Mouse (Mus musculus) urinary bladder, postnatal 10 days (tissue): ENCODE data around the gene Unc5b.
"Not testable (repeated sequence)": the region's sequence is repeated elsewhere in the genome, so short reads cannot be mapped to it uniquely, and the experiment has no call there.

Experiments
- DNase-seq: peaks from one replicate; pipeline ENCODE4 v3.0.0; 2022; ENCODE audit warnings: low spot score

Gene Unc5b

DNA sequence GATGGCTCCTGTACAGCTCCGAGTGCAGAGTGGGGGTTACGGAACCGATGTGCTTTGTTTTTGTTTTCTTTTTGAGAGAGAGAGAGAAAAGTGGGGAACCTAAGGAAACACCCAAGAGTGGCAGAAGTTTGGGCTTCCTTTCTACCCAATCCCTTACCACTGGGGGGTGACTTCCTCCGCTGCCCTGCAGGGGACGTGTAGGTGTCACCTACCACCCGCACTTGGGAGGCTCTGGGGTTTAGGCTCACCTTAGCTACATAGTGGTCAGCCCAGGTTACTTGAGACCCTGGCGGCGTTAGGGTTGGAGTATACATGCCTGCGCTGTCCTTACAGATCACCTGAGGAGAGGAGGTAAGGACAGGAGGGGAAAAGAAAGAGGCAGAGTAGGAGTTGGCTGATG lies 78.1 kb downstream of the Unc5b start:
- no peak for DNase-seq

DNA sequence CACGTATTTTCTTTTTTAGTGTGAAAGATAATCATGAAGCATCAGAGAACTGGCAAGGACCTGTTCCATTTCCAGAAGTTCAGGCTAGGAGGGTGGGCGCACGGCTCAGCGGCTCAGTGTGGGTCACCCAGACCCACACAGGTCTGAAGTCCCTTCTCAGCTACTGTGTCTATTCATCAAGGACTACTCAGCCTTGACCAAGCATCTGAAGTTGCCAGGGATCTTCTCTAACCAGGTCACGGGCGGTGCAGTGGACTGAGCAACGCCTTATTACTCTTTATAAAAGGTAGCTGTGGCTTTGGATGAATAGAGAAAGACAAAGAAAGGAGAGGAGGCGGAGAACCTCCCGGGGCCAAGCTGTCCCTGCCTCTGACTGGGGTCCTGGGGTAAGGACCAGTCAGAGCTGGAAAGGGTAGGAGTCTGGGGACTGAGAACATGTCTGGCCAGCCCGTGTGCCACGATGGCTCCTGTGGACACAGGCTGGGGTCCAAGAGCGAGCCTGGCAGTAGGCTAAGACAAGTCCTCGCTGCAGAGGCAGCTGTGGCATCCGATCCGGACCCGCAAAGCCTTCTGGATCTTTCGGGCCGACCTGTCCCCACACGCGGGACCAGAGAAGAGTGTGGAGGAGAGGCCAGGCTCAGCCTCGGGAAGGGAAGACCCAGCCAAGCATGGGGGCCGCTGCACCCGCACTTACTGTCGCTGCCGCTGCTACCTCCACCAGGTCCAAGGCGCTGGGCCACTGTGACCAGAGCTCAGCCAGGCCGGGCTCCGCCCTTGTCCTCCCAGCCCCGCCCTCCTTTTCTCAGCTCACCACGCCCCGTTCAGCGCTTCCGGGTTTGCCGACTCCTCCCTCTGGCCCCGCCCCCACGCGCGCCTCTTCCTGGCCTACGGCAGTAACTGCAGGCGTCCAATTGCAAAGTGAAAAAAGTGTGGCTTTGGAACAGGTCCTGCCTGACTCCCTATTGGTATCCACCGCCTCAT lies 79.1 kb downstream of the Unc5b start, which contains the start of gene Slc29a3:
Gene Slc29a3, minus strand, starts transcription at position 755 of the 981 bp plus-strand sequence.
- peak; percentile 90 for DNase-seq

DNA sequence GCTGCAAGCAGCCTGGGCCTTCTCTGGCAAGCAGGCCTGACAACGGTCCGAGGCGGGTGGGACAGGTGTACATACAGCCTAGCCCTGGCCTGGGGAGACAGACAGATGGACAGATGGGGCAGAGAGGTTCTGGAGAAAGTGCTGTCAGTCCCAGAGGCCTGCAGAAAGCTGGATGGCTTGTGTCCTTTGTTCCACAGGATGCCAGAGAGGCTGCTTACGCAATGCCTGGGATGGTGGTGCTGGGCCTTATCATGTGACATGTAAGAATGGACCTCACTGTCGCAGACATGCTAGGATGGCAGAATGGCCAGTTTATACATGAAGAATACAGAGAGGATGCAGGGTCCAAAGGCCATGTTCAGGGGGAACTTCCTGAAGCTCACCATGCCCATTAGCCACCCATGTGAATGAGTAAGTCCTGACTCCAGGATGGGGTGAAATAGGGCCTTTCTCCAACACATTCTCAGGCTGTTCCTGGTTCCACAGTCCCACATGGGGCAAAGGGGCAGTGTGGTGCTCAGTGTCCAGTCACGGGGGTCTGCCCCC lies 83.6 kb downstream of the Unc5b start:
- no peak for DNase-seq

DNA sequence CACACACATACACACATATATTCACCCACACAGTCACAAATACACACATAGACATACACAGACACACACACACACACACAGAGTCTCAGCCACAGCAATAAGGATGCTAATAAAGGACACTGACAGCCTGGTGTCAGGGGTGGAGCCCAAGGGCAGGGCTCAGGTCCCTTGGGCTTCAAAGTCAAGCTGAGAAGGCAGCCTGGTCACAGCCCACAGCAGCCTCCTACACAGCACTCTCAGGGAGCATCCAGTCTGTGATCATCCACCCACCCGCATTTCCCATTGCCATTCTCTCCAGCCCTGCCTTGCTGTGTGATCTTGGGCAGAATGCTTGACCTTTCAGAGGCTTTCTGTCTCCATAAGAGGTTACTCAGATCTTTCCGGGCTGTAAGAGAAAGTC lies 84.9 kb downstream of the Unc5b start:
- no peak for DNase-seq

DNA sequence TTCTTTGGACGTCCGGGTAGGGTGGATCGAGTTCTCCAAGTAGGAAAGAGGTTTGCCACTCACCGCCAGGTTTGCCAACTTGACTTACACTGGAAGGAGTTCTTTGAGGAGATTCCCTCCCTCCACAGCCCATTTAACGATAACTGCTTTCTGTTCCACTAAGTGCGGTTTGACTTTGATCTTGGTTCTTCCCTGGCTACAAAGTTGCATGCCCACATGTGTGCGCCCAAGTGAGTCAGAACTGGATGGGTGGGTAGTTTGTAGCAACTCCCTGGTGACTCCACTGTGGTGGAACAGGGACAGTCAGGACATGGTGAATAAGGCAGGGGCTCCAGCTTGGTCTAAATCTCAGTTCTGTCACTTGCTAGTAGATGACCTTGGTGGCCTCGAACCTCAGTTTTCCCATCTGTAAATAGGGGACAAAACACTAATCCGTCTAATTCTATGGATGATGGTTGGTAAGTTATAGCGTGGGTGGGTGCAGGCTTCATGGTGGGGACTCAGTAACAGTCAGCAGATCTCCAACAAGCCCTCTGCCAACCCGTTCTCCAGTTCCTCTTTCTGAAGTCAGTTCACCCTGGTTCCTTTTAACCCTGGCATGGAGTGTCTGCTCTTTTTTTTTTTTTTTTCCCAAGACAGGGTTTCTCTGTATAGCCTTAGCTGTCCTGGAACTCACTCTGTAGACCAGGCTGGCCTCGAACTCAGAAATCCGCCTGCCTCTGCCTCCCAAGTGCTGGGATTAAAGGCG lies 86.7 kb downstream of the Unc5b start:
- no peak for DNase-seq

DNA sequence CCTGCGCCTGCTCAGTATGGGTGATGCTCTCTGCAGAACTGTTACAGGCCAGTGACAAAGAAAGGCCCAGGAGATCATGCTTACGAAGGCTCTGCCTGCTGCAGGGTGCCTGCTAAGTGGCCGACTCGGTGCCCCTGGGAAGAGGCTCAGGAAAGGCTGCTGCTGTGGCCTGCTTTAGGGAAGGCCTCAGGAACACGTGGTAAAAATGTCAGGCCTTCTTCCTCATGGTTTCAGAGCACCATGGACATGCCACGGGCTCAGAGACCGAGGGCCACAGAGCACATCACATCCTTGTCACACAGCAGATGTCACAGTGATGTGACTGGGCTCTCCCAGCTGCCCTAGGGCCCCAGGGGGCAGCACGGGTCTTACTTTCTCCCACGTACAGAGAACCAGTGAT lies 87.7 kb downstream of the Unc5b start:
- no peak for DNase-seq

DNA sequence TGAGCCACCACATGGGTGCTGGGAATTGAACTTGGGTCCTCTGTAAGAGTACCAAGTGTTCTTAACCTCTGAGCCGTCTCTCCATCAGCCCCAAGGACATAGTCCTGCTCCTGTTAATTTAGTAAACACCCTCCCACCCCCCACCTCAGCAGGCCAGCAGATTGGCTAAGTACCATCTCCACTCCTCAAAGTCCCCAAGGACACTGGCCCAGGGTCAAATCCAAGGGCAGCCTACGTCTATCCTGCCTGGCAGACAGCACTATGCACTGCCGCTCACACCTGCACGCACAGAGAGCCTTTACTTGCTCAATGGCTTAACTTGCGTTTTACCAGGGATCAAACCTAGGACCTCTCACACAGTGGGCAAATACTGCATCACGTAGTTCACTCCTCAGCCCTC lies 88.4 kb downstream of the Unc5b start:
- no peak for DNase-seq

DNA sequence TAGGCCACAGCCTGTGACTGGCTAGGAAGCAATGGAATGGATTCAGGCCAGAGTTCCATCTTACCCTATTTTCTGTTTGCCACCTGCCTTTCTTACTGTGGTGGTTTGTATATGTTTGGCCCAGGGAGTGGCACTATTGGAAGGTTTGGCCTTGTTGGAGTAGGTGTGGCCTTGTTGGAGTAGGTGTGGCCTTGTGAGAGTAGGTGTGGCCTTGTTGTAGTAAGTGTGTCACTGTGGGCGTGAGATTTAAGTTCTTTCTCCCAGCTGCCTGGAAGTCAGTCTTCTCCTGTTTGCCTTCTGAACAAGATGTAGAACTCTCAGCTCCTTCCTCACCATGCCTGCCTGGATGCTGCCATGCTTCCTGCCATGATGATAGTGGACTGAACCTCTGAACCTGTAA lies 89.1 kb downstream of the Unc5b start:
- not testable (repeated sequence) for DNase-seq

DNA sequence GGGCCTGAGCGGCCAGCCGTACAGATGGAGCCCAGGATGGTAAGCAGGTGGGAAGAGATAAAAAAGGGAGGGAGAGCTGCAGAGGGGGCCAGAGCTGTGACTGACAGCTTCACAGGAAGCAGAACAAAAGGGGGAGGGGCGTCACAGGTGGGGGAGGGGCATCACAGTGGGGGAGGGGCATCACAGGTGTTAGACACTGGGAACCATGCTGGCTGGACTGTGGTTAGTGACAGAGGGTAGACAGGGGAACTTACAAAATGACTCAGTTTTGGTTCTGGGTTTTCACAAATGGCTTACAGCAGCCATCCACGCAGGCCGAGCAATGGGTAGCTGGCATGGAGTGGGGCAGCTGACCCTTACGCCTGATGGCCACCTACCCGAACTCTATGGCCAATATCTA lies 89.9 kb downstream of the Unc5b start:
- DNase-seq = no peak

DNA sequence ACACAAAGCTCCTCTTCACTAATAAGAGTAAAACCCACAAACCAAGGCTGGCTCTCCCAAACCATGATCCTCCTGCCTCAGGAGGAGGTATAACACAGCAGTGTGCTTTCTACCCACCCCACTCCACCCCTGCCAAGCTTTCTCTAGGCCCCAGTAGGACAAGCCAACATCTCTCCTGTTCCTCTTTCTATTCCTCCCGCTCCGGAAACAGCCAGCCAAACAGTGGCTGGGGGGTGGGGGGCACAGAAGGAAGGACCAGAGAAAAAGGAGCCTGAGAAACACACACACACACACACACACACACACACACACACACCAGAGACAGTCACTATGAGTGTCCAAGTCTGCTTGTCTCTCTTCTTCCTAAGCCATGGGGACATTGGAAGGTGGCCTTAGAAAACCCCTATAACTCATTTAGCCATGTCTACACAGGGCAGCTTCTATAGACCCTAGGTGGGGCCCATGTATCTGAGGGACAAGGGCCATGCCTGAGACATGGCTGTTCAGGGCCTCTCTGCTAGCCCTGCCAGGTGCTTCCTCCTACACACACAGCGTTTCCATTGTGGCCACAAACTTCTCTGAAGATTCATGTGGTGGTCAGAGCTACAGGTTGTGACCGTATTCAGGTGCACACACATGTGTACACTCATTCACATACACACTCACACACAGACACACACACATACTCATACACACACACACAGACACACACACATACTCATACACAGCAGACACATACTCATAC lies 91.6 kb downstream of the Unc5b start:
- no peak for DNase-seq

DNA sequence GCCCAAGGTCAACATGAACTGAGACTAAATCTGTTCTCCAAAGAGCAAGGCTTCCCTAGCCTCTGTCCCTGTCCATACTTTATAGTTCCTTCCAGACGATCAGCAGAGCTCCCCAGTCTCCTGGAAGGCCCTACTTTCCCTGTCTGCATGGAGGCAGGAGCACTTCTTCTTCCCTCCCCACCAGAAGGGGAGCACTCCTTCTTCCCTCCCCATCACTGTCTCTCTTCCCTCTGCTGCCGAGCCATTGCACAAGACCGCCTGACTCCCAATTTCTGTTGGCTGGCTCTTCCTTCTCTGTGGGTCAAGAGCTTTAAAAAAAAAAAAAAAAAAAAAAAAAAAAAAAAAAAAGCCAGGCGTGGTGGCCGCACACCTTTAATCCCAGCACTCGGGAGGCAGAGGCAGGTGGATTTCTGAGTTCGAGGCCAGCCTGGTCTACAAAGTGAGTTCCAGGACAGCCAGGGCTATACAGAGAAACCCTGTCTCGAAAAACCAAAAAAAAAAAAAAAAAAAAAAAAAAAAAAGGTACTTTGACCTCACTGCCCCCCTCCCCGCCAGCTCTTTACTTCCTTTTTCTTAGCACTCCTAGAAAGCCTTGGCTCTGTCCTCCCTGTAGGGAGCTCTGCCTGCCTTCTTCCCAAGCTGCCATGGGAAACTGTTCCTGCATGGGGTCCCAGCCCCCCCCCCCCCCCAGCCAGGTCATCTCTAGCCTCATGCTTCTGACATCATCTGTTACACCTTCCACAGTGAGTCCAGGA lies 93.3 kb downstream of the Unc5b start:
- DNase-seq = no peak

DNA sequence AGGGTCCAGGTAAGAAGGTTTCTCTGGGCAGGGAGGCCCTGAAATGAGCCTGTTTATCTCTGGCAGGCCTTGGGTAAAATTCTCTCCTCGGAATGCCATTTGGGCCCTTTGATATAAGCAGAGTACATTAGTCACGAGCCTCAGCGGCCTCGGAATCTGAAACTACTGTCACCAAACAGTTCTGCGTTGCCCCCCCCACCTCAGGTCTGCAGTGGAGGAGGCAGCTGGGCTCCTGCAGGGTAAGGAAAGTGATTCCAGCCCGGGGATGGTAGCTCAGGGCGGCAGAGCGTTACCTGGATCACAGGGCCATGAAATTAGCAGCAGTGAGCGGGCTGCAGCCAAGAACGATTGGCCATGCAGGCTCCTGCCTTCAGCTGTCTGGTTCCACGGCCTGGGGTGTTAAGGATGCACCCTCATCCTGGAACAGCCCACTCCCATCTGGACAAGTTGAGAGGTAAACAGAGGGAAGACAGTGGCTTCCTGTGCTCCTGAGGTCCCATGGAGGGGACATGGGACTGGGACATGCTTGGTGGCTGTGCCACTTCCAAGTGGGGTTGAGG lies 94.1 kb downstream of the Unc5b start:
- no peak for DNase-seq

DNA sequence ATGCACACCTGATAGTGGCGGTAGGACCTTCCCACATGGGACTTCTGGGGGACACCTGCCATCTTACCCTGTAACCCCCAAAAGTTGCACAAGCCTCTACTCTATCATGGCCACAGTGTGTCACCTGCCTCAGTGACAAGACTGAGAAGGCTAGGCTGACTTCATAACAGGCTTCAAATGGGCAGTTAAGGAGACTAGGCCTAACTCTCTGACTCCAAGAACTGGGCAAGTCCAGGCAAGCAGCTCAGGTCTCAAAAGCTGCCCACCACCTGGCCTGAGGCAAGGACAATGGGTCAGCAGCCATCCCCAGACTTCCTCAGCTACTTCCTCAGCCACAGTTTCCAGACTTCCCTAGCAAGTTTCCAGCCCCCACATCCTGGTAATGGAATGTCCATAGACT lies 95.6 kb downstream of the Unc5b start:
- DNase-seq = no peak

DNA sequence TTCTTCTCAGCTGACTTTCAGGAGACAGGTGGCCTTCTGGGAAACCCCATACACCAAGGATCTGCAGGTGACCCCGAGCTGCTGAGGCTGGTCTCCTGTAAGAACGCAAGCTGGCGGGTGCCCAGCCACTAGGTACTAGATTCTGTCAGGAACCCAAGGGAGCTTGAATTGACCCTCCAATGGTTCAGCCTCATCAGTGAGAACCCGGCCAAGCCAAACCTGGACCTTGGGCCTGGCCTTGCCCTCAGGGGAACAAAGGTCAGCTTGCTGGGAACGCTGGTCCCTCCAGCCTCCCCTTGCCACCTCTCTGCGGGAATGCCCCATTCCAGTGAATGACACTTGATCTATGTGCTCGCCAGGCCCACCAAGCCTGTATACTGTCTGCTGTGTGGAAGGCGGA lies 97.9 kb downstream of the Unc5b start:
- no peak for DNase-seq

DNA sequence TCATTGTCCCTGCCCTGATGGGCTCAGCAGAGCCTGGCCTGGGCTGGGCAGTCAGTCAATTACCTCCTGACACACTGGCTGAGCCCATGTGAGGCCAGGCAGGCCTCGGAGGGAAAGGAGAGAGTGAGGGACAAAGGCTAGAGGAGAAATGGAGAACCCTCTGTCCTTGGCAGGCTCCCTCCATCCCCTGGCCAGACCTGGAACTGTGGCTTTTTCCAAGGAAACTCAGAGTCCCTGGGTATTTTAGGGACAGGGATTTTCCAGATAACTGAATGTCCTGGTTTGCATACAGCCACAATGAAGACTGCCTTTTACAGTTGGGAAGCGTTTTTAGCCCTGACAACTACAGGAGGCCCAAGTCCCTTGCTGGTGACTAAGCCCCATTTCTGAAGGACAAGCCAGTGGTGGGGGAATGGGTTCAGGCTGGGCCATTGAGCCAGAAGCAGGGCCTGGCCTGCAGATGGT lies 99.0 kb downstream of the Unc5b start:
- DNase-seq = no peak

DNA sequence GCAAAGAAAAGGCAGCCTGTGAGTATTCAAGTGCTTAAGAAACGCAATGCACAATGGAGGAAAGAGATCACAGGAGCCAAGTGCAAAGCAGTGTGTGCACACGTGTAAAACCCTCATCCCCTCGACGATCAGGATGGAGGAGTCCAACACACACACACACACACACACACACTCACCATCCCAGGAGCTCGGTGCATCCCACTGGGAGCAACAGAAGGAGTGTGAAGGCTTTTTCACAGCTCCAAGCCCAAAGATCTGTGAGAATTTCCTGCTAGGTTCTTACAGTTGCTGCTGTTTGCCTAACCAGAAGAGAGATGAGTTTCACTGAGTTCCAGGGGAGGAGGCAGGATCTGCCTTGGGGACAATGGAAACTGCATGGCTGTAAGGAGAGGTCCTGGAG lies 99.6 kb downstream of the Unc5b start:
- DNase-seq = no peak

DNA sequence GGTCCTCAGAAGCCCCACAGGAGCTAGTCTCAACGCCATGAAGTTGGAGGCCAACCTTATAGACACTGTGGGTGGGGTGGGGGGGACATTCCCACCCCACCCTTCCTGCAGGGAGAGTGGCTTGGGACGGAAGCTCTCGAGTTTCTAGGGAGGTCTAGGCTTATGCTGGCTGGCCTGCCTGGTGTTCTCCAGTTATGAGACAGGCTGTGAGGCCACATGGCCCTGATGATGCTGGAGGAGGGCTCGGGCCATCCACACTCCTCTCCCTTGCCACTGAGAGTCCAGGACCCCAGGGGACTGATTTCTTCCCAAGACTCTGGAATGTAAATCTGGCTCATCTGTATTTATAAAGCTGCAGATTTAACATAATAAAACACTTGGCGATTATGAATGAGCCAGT lies 104.1 kb downstream of the Unc5b start:
- no peak for DNase-seq

DNA sequence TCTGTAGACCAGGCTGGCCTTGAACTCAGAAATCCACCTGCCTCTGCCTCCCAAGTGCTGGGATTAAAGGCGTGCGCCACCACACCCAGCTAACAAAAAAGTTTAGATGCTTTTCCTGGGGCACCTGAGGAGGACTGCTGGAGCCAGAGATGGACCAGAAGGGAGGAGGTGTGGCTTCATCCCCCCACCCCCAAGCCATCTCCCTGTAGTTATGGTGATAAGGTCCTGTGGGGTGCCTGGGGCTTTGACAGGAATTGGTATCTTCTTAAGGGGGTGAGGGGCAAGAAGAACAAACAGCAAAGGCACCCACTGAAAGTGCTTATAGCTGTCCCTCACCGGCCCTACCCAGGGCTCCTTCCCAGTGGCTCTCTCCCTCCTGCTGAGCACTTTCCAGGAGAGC lies 104.5 kb downstream of the Unc5b start:
- DNase-seq = no peak

DNA sequence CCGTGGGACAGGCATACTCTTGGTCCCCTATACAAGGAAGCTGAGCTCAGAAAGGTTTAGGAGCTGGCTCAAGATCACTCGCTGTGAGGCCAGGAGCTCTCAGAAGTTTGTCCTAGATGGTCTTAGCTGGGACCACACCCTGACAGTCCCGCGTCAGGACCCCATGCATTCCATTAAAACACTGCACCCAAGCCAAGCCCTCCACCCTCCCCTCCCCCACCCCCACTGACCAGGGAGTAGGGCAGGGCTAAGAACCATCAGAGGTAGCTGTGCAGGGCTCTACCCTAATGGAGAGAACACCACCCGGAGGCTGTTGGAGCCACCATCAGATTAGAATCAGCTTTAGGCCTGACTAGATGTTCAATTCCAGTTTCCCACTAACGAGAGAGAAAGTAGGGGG lies 106.9 kb downstream of the Unc5b start:
- DNase-seq = no peak

DNA sequence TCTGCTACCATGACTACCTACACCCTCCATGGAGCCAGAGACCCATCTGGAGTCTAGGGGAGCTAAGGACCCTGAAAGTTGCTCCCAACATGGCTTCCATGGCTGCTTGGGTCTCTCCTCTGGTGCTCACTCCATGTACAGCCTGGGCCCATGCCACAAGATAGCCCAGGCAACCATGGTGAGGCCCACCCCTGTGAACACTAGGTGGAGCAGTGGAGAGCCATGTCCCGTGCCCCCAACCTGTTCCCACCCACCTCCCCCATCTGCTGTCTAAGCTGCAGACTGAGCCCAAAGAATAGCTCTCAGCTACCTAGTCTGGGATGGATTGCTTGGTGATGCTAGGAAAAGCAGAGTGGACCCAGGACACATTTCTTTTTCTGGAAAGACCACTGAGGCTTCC lies 108.0 kb downstream of the Unc5b start:
- no peak for DNase-seq

DNA sequence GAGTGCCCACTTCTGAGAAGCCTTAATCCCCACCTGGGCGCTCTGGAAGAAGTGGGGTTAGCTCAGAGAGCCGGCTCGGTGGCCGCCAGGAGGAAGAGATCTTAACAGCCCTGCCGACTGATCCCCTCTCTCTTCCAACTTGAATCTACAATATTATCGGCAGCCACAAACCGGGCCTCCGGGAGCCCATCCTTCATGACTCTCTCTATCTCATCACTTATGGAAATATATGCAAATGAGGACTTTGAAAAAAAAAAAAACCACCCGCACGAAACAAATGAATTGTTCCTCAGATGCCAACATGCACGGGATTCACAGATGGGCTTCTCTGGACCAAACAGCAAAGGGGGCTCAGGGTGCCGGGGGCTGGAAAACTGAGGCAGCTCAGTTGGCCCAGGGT lies 109.7 kb downstream of the Unc5b start:
- no peak for DNase-seq
